Mouse (Mus musculus): ENCODE measurements around the gene Med14. TPM values are rescaled to one million over a fixed set of nuclear protein-coding genes. Genes with fewer than 3 reads are reported as not detected.

Med14 gene
- polyA plus RNA-seq (2015; fragmentation: Nextera tagmentation; extraction: Ambion mirVana), result 14.2 and 16.6 TPM in 2 replicates

DNA sequence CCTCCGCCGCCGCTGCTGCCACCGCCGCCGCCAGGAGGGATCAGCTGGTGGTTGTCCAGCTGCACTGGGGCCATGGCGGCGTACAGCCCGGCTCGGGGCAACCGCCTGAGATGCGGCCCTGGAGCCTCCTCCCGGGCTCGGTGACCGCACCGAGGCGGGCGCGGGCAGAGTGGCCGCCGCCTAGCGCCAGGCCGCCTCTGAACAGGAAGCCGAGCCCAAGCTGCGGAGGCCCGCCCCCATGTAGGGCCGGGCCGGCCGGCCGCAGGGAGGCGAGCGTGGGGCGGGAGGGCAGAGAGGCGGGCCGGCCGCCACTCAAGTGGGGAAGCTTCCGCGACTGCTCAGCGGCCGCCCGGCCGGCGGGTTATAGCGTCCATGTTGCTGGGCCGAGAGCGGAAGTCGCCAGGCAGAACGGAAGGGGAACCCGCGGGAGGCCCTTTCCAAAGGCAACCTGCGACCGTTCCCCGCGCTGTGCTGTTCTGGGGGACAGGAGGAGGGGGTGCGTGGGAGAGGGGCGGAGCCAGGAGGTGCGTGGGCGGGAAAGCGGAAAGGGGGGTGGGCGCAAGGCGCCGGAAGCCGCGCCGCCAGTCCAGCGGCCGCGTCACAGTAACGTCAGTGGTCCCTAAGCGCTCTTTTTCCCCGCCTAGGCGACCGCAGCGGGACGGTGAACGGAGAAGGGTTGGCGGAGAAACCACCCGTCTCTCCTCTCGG lies at the start of gene Med14:
Gene Med14 (minus strand): TSS at position 448 of the 708 bp plus-strand sequence.
- 5% methylated on average over 58 of the region's 79 CpGs for WGBS
- Histone ChIP-seq H3K9ac (peak within 1 kb of the TSS; percentile 88), H3K4me1 (replicated peaks) (no peaks in the 10 kb centered on the region; the same call in 1 of the 2 replicates), H3K27ac (peak within 1 kb of the TSS; percentile 98), H3K36me3 (no peaks in the 10 kb centered on the region), H3K27me3 (peaks cover 13% of the 10 kb centered on the region), H3K4me2 (peak within 1 kb of the TSS; percentile 59), H3K4me3 (peak within 1 kb of the TSS; percentile 74), H3K9me3 (replicated peaks) (no peaks in the 10 kb centered on the region)
- ATAC-seq (replicated peaks; ENCODE audit: insufficient number of reproducible peaks, insufficient read depth, low FRiP score, low read depth), result peak; percentile 95

- Histone ChIP-seq H3K9ac (no peak overlapping the region), H3K4me3 (no peak overlapping the region), H3K4me2 (no peak overlapping the region), H3K36me3 (no peaks in the 10 kb centered on the region), H3K27me3 (no peaks in the 10 kb centered on the region), H3K9me3 (replicated peaks) (no peaks in the 10 kb centered on the region), H3K4me1 (replicated peaks) (no peaks in the 10 kb centered on the region), H3K27ac (no peak overlapping the region)
- no peak for ATAC-seq (replicated peaks; ENCODE audit: insufficient number of reproducible peaks, insufficient read depth, low FRiP score, low read depth)
- 55% methylated on average over 4 of the region's 4 CpGs for WGBS
Observed at GRCm38 (mm10) chrX:12800559-12800958, 38.7 kb upstream of the Med14 start.

- Histone ChIP-seq H3K4me2 (no peak overlapping the region), H3K27me3 (no peaks in the 10 kb centered on the region), H3K36me3 (no peaks in the 10 kb centered on the region), H3K4me3 (no peak overlapping the region), H3K9me3 (replicated peaks) (no peaks in the 10 kb centered on the region), H3K4me1 (replicated peaks) (no peaks in the 10 kb centered on the region), H3K9ac (no peak overlapping the region), H3K27ac (no peak overlapping the region)
- whole genome bisulfite sequencing, result 30% methylated on average over 2 of the region's 2 CpGs
- ATAC-seq (replicated peaks; ENCODE audit: insufficient number of reproducible peaks, insufficient read depth, low FRiP score, low read depth), result no peak
Observed at GRCm38 (mm10) chrX:12794842-12795241, 33.0 kb upstream of the Med14 start.

DNA sequence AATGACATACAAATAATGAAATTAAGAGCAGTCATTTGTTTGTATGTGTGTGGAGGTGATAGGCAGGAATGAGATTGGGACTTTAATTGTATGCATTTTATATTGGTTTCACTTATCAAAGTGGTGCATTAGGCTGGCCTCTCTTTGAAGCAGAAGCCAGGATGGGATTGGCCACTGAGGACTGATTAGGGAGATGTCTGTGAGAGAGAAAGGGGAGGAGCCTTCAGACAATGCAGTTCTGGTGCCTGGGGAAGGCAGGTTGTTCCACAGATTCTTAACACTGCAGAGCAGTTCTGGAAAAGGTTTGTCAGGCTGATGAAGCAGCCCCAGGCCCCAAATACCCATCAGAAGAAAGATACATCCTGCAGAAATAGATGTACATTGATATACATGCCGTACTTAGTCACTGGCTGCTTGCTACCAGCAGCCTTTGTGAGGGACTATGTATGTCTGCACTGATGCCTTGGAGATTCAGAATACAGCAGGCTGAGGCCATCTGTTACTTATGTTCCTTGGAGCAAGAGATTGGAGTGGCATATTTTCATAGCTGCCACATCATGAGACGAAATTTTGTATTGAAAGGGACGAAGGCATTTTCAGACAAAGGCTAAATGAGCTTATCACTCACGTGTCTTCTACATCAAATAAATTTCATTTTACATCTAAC lies 29.9 kb upstream of the Med14 start:
- Histone ChIP-seq H3K9me3 (replicated peaks) (no peaks in the 10 kb centered on the region), H3K9ac (no peak overlapping the region), H3K4me1 (replicated peaks) (no peaks in the 10 kb centered on the region), H3K27ac (no peak overlapping the region), H3K27me3 (no peaks in the 10 kb centered on the region), H3K4me3 (no peak overlapping the region), H3K4me2 (no peak overlapping the region), H3K36me3 (no peaks in the 10 kb centered on the region)
- WGBS, result 76% methylated on average over 4 of the region's 4 CpGs
- ATAC-seq (replicated peaks; ENCODE audit: insufficient number of reproducible peaks, insufficient read depth, low FRiP score, low read depth), result no peak

GRCm38 (mm10) chrX:12773236-12773635 lies 11.4 kb upstream of the Med14 start:
- Histone ChIP-seq H3K36me3 (no peaks in the 10 kb centered on the region), H3K27ac (no peak overlapping the region), H3K9ac (no peak overlapping the region), H3K27me3 (no peaks in the 10 kb centered on the region), H3K4me2 (no peak overlapping the region), H3K4me3 (no peak overlapping the region), H3K9me3 (replicated peaks) (no peaks in the 10 kb centered on the region), H3K4me1 (replicated peaks) (no peaks in the 10 kb centered on the region)
- no peak for ATAC-seq (replicated peaks; ENCODE audit: insufficient number of reproducible peaks, insufficient read depth, low FRiP score, low read depth)
- 74% methylated on average over 3 of the region's 3 CpGs for WGBS

- H3K27me3 ChIP-seq, result no peaks in the 10 kb centered on the region
- no peak overlapping the region for H3K9ac ChIP-seq
- no peaks in the 10 kb centered on the region for H3K36me3 ChIP-seq
- no peaks in the 10 kb centered on the region for H3K4me1 ChIP-seq (replicated peaks)
- H3K9me3 ChIP-seq (replicated peaks), result no peaks in the 10 kb centered on the region
- 34% methylated on average over 2 of the region's 2 CpGs for WGBS
- H3K4me2 ChIP-seq, result no peak overlapping the region
- no peak overlapping the region for H3K4me3 ChIP-seq
- no peak for ATAC-seq (replicated peaks; ENCODE audit: insufficient number of reproducible peaks, insufficient read depth, low FRiP score, low read depth)
- H3K27ac ChIP-seq, result no peak overlapping the region
Observed at GRCm38 (mm10) chrX:12771561-12771960, 9.7 kb upstream of the Med14 start.

DNA sequence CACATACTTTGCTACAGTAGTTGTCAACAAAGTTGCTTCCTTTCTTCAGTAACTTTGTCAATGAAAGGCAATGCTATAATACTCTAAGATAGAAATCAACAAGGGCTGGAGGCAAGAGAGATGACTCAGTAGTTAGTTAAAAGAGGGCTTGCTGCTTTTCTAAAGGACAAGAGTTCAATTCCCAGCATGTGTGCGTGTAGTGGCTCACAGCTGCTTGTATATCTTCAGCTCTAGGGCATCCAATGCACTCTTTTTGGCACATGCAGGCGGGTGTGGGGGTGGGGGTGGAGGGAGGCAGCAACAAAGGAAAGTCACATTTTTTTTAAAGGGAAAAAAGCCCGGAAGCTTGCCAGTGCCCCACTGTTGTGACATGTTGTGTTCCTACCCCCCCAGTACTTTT lies 6.7 kb upstream of the Med14 start:
- no peaks in the 10 kb centered on the region for H3K36me3 ChIP-seq
- H3K27me3 ChIP-seq, result no peaks in the 10 kb centered on the region
- no peak for ATAC-seq (replicated peaks; ENCODE audit: insufficient number of reproducible peaks, insufficient read depth, low FRiP score, low read depth)
- no peaks in the 10 kb centered on the region for H3K9me3 ChIP-seq (replicated peaks)
- H3K4me3 ChIP-seq, result no peak overlapping the region
- no peaks in the 10 kb centered on the region for H3K4me1 ChIP-seq (replicated peaks)
- H3K9ac ChIP-seq, result no peak overlapping the region
- H3K27ac ChIP-seq, result no peak overlapping the region
- WGBS, result 56% methylated on average over 3 of the region's 3 CpGs
- no peak overlapping the region for H3K4me2 ChIP-seq

DNA sequence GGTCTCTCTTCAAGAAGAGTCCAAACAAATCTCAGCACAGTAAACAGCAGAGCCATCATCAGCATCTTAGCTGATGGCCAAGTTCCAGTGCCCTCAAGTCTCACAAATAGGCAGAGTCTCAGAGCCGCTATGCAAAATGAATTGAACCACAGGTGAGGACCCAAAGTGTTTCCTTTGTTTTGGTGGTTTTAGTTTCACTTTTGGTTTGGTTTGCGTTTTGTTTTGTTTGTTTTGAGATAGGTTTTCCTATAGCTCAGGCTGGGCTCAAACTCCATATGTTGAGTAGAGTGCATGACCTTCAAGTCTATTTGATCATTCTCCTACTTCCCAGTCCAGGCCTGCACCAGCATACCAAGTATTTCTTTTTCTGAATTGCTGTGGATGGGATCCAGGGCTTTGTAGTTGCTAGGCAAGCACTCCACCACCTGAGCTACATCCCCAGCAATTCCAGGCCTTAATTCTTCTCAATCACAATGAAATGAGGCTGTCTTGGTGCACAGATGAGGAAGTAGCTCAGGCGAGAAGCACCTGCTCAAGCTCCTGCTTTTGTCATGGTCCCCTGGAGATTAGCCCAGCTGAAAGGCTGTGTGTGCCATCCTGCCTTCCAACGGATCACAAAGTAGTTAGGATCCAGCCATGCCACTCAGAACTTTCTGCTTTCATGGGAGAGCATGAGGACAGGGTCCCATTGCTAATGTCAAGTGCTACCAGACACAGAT lies 5.1 kb upstream of the Med14 start:
- Histone ChIP-seq H3K4me2 (no peak overlapping the region), H3K36me3 (no peaks in the 10 kb centered on the region), H3K4me1 (replicated peaks) (no peaks in the 10 kb centered on the region), H3K27me3 (peaks cover 5% of the 10 kb centered on the region), H3K27ac (no peak overlapping the region), H3K9me3 (replicated peaks) (no peaks in the 10 kb centered on the region), H3K9ac (no peak overlapping the region), H3K4me3 (no peak overlapping the region)
- ATAC-seq (replicated peaks; ENCODE audit: insufficient number of reproducible peaks, insufficient read depth, low FRiP score, low read depth), result no peak
- 67% methylated on average over 4 of the region's 4 CpGs for WGBS

GRCm38 (mm10) chrX:12763127-12763834 lies 1.4 kb upstream of the Med14 start:
- Histone ChIP-seq H3K36me3 (no peaks in the 10 kb centered on the region), H3K4me1 (replicated peaks) (no peaks in the 10 kb centered on the region), H3K9ac (peak overlapping the region; percentile 88; the same call in 1 of the 2 replicates), H3K4me2 (peak overlapping the region; percentile 59), H3K27me3 (peaks cover 13% of the 10 kb centered on the region), H3K4me3 (peak overlapping the region; percentile 74), H3K27ac (peak overlapping the region; percentile 98), H3K9me3 (replicated peaks) (no peaks in the 10 kb centered on the region)
- WGBS, result 72% methylated on average over 3 of the region's 3 CpGs
- no peak for ATAC-seq (replicated peaks; ENCODE audit: insufficient number of reproducible peaks, insufficient read depth, low FRiP score, low read depth)

DNA sequence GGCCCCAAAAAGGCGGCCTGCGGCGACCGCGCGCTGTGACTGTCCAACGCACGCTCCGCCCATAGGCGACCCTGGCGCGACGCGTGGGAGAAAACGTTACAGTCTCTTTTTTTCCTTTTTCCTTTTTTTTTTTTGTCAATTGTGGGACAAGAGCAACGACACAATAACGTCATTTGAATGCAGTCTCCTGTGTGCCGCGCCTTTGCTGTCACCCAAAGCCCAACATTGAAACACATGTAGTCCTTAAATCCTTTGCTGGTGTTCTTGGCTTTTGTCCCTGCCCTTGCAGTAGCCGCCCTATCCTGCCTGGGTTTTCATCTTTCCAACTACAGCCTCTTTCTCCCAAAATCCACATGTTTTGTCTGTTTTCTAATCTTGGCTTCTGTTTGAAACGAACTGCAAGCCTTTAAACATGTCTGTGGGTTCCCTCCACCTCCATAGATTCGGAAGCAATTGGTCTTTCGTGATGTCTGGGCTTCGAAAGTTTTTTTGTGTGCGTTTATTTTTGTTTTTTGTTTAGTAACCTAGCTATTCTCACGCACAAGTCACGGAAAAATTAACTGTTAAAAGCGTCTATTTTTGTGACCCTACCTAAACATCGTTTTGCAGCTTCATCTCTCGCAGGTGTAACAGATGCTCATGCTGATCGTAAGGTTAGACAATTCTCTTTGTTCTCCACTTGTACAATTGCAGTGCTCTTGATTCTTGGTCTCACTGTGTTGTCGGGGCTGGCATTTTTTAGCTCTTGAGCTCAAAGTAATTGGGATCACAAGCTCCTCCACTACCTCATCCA lies 657 bp upstream of the Med14 start:
- no peak for ATAC-seq (replicated peaks; ENCODE audit: insufficient number of reproducible peaks, insufficient read depth, low FRiP score, low read depth)
- H3K9me3 ChIP-seq (replicated peaks), result no peaks in the 10 kb centered on the region
- peak overlapping the region; percentile 88 for H3K9ac ChIP-seq
- H3K36me3 ChIP-seq, result no peaks in the 10 kb centered on the region
- H3K4me2 ChIP-seq, result peak overlapping the region; percentile 59
- peak overlapping the region; percentile 74 for H3K4me3 ChIP-seq
- peaks cover 13% of the 10 kb centered on the region for H3K27me3 ChIP-seq
- H3K27ac ChIP-seq, result peak overlapping the region; percentile 98
- H3K4me1 ChIP-seq (replicated peaks), result no peaks in the 10 kb centered on the region; the same call in 1 of the 2 replicates
- WGBS, result 11% methylated on average over 32 of the region's 32 CpGs

All from heart, embryonic 15.5 days (tissue).